In the genomic region with DNA sequence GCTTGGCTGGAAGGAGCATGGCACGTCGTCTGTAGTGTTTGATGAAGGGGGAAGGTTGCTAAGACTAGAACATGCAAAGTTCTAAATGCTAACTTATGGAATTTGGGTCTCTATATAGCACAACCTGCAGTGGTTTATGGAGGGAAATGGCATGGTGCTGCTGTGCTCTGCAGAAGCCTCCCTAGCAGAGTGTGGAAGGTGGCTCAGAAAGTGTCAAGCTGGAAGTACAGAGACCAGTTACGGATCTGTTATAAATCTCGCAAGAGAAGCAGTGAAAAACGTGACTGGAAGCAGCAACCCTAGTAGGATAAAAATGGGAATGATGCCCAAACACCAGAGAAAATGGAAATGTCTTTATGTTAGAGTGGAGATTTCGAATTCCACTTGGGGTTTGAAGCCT, we compare ENCODE assay signal across 17 mouse cellular contexts.
"Had no signal": no experiment of that assay in that cellular context is flagged by ENCODE, and none has a peak within 500 bp of the region (broad histone marks: within the 10 kb centered on the region; RNA-seq: fewer than 3 reads in every experiment).

No protein-coding gene starts in this region.

- DNase-seq: retina, postnatal 1 day; right cerebral cortex, adult 18-20 months; right cerebral cortex, postnatal 14 days; right cerebral cortex, postnatal 25 days; right cerebral cortex, postnatal 4 days; spleen, adult 18-20 months; thymus, adult 18-20 months; thymus, adult 2 months; thymus, postnatal 14 days; thymus, postnatal 25 days; thymus, postnatal 36 days; thymus, postnatal 4 days had no signal

- H3K27ac ChIP-seq: neural tube, embryonic 12.5 days; neural tube, embryonic 13.5 days; neural tube, embryonic 15.5 days; stomach, embryonic 15.5 days; stomach, postnatal 0 days had no signal

- H3K4me3 ChIP-seq: neural tube, embryonic 12.5 days; neural tube, embryonic 13.5 days; neural tube, embryonic 15.5 days; stomach, embryonic 15.5 days had no signal
